Mouse (Mus musculus) kidney, embryonic 16.5 days (tissue): ENCODE measurements around the gene Tmco5b. TPM values are rescaled to one million over a fixed set of nuclear protein-coding genes. Genes with fewer than 3 reads are reported as not detected.

ENCODE experiments used
- ATAC-seq: fragments of 200-750 bp; cut with Nextera tagmentation; 2 replicates; pipeline ENCODE4 v1.8.0; 2017; ENCODE audit warnings: moderate TSS enrichment; ENCODE audit not compliant: low FRiP score, low TSS enrichment
- H3K27ac ChIP-seq: fragments of 300-500 bp; sonication (generic); 2 replicates; pipeline ENCODE4 v1.5.1; 2014; ENCODE audit warnings: low read length
- H3K27me3 ChIP-seq: fragments of 300-500 bp; sonication (generic); 2 replicates; pipeline ENCODE4 v1.6.1; 2014; ENCODE audit warnings: low read length, control low read depth, mixed read lengths; ENCODE audit not compliant: insufficient read depth
- H3K36me3 ChIP-seq: fragments of 300-500 bp; sonication (generic); 2 replicates; pipeline ENCODE4 v1.6.1; 2014; ENCODE audit warnings: low read length, control low read depth, mixed read lengths; ENCODE audit not compliant: insufficient read depth
- H3K4me1 ChIP-seq: fragments of 300-500 bp; sonication (generic); 2 replicates; pipeline ENCODE4 v1.6.1; 2014; ENCODE audit warnings: low read length, control low read depth, mixed read lengths; ENCODE audit not compliant: insufficient read depth
- H3K4me2 ChIP-seq: fragments of 300-500 bp; sonication (generic); replicated peaks from 2 replicates; pipeline ENCODE4 v1.6.1; 2014; ENCODE audit warnings: low read depth, low read length
- H3K4me3 ChIP-seq: fragments of 300-500 bp; sonication (generic); 2 replicates; pipeline ENCODE4 v1.5.1; 2014; ENCODE audit warnings: mild to moderate bottlenecking, low read length
- H3K9ac ChIP-seq: fragments of 300-500 bp; sonication (generic); replicated peaks from 2 replicates; pipeline ENCODE4 v1.6.1; 2014; ENCODE audit warnings: low read length
- H3K9me3 ChIP-seq: fragments of 300-500 bp; sonication (generic); 2 replicates; pipeline ENCODE4 v1.6.1; 2016; ENCODE audit warnings: low read length, control low read depth
- whole genome bisulfite sequencing: fragments of 180-500 bp; shearing (Covaris S2); extraction: QIAGEN DNeasy Blood & Tissue Kit; methylation state at CpG from one replicate; pipeline ENCODE4 v1.1.7; 2014; 5-methylcytosine and 5-hydroxymethylcytosine counted together
- polyA plus RNA-seq: library from polyadenylated mRNA; unstranded; fragments of >200 nt; fragmentation: Nextera tagmentation; extraction: Ambion mirVana; gene quantifications from 2 replicates; pipeline ENCODE4 v1.2.1, GENCODE M21; 2015

Tmco5b gene
- polyA plus RNA-seq, 1 experiment from 2014 or later: not detected

DNA sequence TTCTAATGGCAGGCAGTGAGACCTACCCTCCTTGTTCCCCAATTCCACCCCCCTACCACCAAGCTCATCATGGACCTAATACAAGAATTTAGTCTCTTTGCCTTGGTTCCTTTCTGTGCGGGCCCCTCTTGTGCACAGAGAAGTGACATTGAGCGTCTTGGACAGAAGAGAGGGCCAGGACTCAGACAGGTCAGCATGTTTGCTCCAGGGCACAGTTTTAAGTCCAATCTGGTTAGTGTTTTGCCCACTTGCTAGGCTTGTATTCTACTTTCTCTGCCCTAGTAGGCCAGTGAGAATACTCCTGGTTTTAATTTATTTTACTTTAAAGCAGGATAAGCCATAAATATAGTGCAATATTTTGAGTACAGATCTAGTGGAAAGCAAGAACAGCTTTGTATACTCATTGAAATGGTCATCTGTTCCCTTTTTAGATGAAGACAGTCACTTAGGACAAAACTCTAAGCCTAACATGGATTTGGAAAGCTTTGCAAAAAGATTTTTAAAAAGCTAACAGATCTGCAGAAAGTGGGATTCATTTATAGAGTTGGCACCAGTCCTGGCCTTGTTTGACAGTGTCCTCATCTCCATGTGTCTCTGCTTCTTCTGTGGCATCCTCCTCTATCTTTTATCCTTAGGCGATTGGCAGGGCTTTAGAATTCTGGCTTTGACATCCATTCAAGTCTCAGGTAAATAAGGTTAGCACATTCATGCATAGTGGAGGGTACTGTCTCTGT, 50.2 kb downstream of the Tmco5b start:
- Histone ChIP-seq H3K9me3 (no peaks in the 10 kb centered on the region), H3K27me3 (no peaks in the 10 kb centered on the region), H3K4me2 (no peak overlapping the region), H3K36me3 (no peaks in the 10 kb centered on the region), H3K9ac (no peak overlapping the region), H3K4me1 (no peaks in the 10 kb centered on the region), H3K4me3 (no peak overlapping the region), H3K27ac (no peak overlapping the region)
- WGBS: 91% methylated on average over 3 of the region's 3 CpGs
- ATAC-seq: no peak

DNA sequence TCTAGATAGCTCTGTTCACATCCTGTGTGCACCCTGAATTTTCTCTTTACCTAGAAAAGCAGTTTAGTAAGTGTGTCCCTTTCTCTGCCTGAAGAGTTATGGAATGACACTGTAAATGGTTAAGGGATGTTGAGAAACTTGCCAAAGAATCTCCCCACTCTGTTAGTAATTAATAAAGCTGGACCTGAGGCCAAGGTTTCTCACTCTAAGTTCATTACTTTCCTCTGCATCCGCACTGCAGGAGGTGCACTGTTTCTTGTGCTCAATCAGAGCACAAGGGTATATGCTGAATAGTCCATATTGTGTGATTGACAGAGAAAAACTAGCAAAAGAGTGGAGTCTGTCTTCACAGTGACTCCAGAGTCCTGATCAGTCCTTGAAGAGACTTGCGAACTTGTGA, 59.0 kb downstream of the Tmco5b start:
- ATAC-seq: peak; percentile 31; the same call in 1 of the 2 replicates
- Histone ChIP-seq H3K4me3 (no peak overlapping the region), H3K27ac (no peak overlapping the region), H3K4me2 (no peak overlapping the region), H3K36me3 (no peaks in the 10 kb centered on the region), H3K4me1 (no peaks in the 10 kb centered on the region), H3K27me3 (no peaks in the 10 kb centered on the region), H3K9ac (no peak overlapping the region), H3K9me3 (no peaks in the 10 kb centered on the region)
- 75% methylated on average over 2 of the region's 2 CpGs for WGBS

Other genes with a start within 250 kb of the Tmco5b start
- 0.82 and 1.6 TPM in 2 replicates for gene Ryr3, start 68.6 kb upstream of the Tmco5b start, polyA plus RNA-seq
- 7.4 and 11.0 TPM in 2 replicates for gene Fmn1, start 42.0 kb downstream of the Tmco5b start, polyA plus RNA-seq